Mouse (Mus musculus) right cerebral cortex, postnatal 25 days (tissue): ENCODE results near the gene Endog.
A peak's percentile ranks its signal among the peaks of the same experiment; 100 is the strongest.
"Not testable (repeated sequence)": the region's sequence is repeated elsewhere in the genome, so short reads cannot be mapped to it uniquely, and the experiment has no call there.

Source experiments
- DNase-seq: peaks from one replicate; pipeline ENCODE4 v3.0.0; 2022

The Endog gene

GRCm38 (mm10) chr2:30171997-30172382, 697 bp downstream of the Endog start:
- DNase-seq: no peak

GRCm38 (mm10) chr2:30173541-30174240, 2.4 kb downstream of the Endog start:
- no peak for DNase-seq

GRCm38 (mm10) chr2:30175897-30176296, 4.6 kb downstream of the Endog start:
- no peak for DNase-seq

- DNase-seq: no peak
Measured at GRCm38 (mm10) chr2:30176561-30176960, 5.3 kb downstream of the Endog start.

DNA sequence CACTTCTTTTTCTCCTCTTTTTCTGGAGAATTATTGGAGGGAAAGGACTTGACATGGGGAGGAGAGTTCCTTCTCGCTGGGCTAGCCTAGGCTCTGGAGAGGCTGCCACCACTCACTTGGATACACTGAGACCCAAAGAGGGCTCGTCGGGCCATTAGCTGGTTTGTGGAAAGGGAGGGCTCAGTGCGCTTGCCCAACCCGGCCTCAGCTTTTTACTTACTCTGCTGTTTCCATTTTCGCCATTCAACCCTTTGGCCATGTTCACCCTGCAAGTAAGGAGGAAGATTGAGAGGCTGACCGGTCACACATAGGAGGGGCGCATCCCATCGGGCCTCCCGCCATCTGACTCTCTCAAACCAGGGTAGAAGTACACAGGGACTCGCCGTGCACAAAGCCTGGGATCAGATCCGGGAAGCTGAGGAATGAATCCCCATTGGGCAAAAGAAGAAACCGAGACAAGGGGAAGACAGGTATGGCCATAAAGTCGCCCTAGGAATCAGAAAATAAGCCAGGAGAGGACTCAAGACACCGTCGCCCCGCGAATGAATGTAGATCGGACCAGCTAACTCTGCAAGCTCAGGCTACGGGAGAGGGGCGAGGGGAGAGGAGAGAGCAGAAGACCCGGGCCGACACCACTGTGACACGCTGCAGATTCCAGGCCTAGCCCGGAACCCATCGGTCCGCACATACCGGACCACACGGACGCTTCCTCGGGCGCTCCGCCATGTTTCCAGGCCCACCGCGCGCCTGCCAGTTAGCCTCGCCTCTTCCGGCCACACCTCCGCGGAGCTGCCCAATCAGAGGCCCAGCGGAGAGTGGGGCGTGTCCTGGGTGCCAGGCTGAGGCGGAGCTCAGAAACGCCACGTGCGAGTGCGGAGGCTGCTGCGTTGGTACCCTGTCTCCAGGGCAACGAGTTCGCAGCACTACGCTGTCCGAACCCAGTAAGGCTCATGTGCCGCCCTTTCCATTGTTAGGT, 6.7 kb downstream of the Endog start, which contains the start of gene Spout1:
Spout1 (minus strand) TSS at position 760 of the 976 bp plus-strand sequence.
- peak; percentile 97 for DNase-seq

GRCm38 (mm10) chr2:30178711-30179110, 7.4 kb downstream of the Endog start:
- not testable (repeated sequence) for DNase-seq

DNA sequence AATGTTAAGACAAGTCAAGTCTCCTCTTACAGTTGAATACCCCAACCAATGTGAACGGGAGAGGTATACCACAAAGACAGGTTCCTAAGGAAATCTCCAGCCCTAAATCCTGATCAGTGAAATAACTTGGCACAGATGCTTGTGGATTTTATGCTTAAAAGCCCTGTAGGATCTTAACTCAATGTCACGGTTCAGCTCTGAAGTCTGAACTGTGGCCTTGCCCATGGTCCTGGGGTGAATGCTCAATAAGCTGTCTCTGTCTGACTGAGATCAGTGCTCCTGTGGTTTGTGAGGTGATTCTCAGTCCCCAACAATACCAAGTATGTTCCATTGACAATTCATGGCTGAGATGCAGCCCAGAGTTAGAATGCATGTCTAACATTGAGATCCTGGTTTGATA, 11.1 kb downstream of the Endog start:
- DNase-seq: no peak

GRCm38 (mm10) chr2:30183721-30184120, 12.4 kb downstream of the Endog start:
- no peak for DNase-seq

DNA sequence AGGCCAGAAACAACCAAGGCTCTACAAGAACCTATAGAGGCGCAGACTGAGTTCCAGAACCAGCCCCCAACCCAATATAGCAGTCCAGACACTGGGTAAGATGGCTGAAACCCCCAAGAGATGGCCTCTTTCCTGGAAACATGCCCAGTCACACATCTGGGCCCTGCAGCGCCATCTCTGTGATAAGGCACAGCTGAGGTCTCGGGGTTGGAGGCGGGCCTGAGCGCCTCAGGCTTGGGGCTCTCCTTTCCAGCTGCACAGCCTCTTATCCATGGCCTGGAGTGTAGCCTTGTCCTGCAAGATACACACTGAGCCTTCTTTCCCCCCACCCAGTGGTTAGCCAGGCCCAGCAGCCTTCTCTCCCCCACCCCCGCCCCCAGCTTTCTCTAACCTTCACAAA, 14.0 kb downstream of the Endog start:
- DNase-seq: no peak

DNA sequence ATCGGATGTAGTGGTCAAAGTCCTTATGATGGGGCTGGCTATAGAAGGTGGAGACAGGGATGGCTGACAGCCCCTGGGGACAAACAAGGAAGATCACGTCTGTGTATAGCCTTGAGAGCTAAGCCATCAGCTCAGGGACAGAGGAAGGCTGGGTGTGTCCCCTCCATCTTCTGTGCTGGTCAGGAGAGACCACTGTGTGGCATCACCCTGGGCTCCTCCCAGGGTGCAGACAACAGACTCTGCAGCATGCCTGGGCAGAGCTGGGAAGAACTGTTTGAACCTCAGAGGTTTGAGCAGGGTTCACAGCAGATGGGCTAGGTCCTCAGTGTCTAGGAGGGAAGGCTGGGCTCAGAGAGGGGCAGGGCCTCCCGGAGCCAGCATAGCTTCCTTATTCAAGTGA, 14.4 kb downstream of the Endog start:
- DNase-seq: no peak

GRCm38 (mm10) chr2:30191790-30192580, 20.7 kb downstream of the Endog start:
- DNase-seq: no peak

GRCm38 (mm10) chr2:30194656-30195055, 23.4 kb downstream of the Endog start:
- no peak for DNase-seq

DNA sequence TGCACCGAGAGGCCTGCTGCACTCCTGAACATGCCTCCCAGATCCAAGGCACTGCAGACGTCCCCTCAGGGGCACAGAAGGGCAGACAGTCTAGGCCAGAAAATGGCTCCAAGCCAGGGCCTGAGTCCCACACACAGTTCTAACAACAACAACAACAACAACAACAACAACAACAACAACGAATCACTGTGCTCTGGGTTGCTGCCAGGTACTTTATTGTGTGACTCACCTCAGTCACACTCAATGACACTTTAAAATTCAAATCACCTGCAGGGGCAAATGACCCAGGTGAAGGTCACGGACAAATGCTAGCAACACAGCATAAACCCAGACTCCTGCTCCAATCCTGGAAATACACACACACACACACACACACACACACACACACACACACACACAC, 26.7 kb downstream of the Endog start:
- DNase-seq: no peak

DNA sequence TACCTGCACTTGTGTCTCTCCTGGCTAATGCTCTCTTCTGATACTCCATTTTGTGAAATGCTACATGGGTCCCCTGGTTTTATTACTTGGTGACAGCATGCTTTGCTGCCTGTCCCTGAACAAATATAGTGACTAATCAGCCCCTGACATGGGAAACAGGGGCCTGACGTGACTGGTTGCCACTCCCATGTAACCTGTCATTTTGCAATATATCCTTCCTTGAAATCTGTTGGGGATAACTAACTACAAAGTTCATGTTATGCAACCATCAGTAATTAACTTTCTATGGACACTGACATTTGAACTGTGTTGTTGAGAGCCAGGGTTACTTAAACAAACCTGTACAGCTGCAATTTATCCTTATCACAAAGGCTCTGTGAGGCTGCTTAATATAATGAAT, 28.7 kb downstream of the Endog start:
- no peak for DNase-seq

DNA sequence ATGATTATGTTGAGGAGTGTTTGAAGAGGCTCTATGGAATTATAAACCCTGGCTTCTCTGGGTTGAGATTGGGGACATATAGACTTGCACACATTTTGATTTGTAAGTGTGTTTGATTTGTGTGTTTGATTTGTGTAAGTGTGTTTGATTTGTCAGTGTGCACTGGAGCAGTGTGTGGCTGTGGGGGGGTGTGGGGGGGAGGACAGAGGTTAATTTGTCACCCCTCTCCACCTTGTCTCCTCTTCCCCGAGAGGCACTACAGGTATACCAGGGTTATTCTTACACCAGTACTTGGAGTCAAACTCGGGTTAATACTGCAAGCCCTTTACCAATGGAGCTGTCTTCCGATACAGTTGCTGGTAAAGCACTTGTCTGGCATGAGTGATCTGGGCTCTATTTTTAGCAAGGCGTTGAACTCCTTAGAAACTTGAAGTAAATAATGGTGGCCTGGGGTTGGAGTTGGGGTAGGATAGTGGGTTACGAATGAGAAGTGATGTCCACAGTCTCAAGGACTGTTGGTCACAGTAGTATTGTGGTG, 29.2 kb downstream of the Endog start:
- no peak for DNase-seq

- DNase-seq: no peak
Measured at GRCm38 (mm10) chr2:30203439-30203838, 32.1 kb downstream of the Endog start.

GRCm38 (mm10) chr2:30205255-30205628, 33.9 kb downstream of the Endog start:
- DNase-seq: no peak

GRCm38 (mm10) chr2:30205629-30206357, 34.5 kb downstream of the Endog start, which contains the start of gene Kyat1:
Kyat1 (minus strand) TSS chr2:30205847.
- DNase-seq: peak; percentile 89

GRCm38 (mm10) chr2:30207401-30207800, 36.1 kb downstream of the Endog start:
- DNase-seq: no peak

- DNase-seq: no peak
Measured at GRCm38 (mm10) chr2:30207886-30208285, 36.6 kb downstream of the Endog start.

DNA sequence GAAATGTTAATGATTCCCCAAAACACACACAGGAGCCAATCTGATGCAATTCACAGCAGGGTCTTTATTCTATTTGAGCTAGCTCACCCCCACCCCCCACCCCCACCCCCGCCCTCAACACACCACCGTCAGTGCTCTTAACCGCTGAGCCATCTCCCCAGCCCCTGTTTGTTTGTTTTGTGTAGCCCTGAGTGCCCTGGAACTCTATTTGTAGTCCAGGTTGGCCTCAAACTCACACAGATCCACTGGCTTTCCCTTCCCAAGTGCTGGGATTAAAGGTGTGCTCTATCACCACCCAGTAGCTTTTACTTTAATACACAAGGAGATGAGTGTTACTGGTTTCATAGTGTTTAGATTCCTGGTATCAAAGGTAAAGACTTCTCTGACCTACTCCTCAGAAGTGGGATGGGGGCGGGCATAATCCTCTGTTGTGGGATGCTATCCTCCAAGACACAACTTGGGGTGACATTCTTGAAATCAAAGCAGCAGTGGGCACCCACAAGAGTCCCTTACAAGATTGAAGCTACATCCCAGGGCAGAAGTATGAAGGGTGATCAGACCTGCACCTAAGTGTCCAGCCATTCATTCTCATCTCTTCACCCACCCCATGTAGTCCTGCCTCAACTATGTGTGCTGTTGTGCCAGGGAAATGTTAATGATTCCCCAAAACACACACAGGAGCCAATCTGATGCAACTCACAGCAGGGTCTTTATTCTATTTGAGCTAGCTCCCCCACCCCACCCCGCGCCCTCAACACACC, 40.3 kb downstream of the Endog start:
- DNase-seq: no peak
